Mouse (Mus musculus): ENCODE results near the gene Usp24. TPM values are rescaled to one million over a fixed set of nuclear protein-coding genes. Genes with fewer than 3 reads are reported as not detected.

Gene Usp24
- polyA plus RNA-seq, 1 experiment, result 28.6 TPM

DNA sequence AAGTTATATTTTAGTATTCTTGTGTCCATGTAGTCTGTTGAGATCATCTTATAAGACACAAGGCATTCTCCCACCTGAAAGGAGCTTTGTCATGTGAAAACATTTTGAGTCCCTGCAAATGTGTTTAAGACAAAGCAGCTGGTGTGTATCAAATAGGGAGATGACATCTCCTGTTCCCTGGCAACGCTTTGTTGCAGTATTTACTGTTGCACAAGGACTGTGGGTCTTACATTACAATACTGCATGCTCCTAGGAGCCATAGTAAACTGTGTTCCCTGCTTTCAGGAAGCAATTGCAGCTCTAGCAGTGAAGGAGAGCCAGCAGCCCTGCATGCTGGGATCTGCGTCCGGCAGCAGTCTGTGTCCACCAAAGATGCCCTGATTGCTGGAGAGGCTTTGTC, 73.9 kb downstream of the Usp24 start:
- 0 out of 2 replicates have a peak overlapping the region, but pooled peaks have one; percentile 40 for H3K27ac ChIP-seq (ENCODE audit: insufficient read depth, low read depth, low read length)
- no peak overlapping the region for H3K4me3 ChIP-seq (ENCODE audit: insufficient read depth, low read depth, low read length)
- no peak for TF ChIP-seq CTCF (IDR thresholded peaks at IDR 0.05; ENCODE audit: insufficient read depth, low read depth, low read length)
- TF ChIP-seq POLR2A (IDR thresholded peaks at IDR 0.05; ENCODE audit: insufficient read depth, low read depth, low read length), result no peak
- H3K4me1 ChIP-seq (ENCODE audit: control insufficient read depth, insufficient read depth, low read length), result peaks cover 3% of the 10 kb centered on the region
- WGBS, result 54% methylated on average over 3 of the region's 3 CpGs

DNA sequence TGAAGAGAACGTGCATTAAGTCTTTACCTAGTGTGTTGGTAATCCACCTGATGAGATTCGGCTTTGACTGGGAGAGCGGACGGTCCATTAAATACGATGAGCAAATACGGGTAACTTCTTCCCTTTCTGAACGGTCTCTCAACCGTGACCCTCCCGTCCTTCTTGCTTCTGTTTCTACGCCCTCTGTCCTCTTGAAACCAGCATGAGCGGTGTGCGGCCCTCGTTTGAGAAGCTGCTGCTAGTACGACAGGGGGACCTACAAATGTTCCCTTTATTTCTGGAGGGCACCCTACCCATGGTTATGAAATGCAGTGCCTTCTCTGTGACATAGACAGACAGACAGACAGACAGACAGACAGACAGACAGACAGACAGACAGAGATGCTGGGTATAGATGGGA, 93.6 kb downstream of the Usp24 start:
- 92% methylated on average over 14 of the region's 14 CpGs for WGBS
- H3K4me3 ChIP-seq (ENCODE audit: insufficient read depth, low read depth, low read length), result no peak overlapping the region
- no peak overlapping the region for H3K27ac ChIP-seq (ENCODE audit: insufficient read depth, low read depth, low read length)
- no peaks in the 10 kb centered on the region for H3K4me1 ChIP-seq (ENCODE audit: control insufficient read depth, insufficient read depth, low read length)
- TF ChIP-seq CTCF (IDR thresholded peaks at IDR 0.05; ENCODE audit: insufficient read depth, low read depth, low read length) (no peak), POLR2A (IDR thresholded peaks at IDR 0.05; ENCODE audit: insufficient read depth, low read depth, low read length) (no peak)

GRCm38 (mm10) chr4:106419256-106419655, 103.2 kb downstream of the Usp24 start:
- WGBS, result 81% methylated on average over 3 of the region's 3 CpGs
- Histone ChIP-seq H3K4me1 (ENCODE audit: control insufficient read depth, insufficient read depth, low read length) (no peaks in the 10 kb centered on the region), H3K27ac (ENCODE audit: insufficient read depth, low read depth, low read length) (no peak overlapping the region), H3K4me3 (ENCODE audit: insufficient read depth, low read depth, low read length) (no peak overlapping the region)
- TF ChIP-seq CTCF (IDR thresholded peaks at IDR 0.05; ENCODE audit: insufficient read depth, low read depth, low read length) (no peak), POLR2A (IDR thresholded peaks at IDR 0.05; ENCODE audit: insufficient read depth, low read depth, low read length) (no peak)

GRCm38 (mm10) chr4:106419791-106420190, 103.8 kb downstream of the Usp24 start:
- no peak for TF ChIP-seq CTCF (IDR thresholded peaks at IDR 0.05; ENCODE audit: insufficient read depth, low read depth, low read length)
- TF ChIP-seq POLR2A (IDR thresholded peaks at IDR 0.05; ENCODE audit: insufficient read depth, low read depth, low read length), result no peak
- Histone ChIP-seq H3K4me3 (ENCODE audit: insufficient read depth, low read depth, low read length) (no peak overlapping the region), H3K27ac (ENCODE audit: insufficient read depth, low read depth, low read length) (no peak overlapping the region)

GRCm38 (mm10) chr4:106422597-106422996, 106.6 kb downstream of the Usp24 start:
- H3K4me1 ChIP-seq (ENCODE audit: control insufficient read depth, insufficient read depth, low read length), result no peaks in the 10 kb centered on the region
- H3K27ac ChIP-seq (ENCODE audit: insufficient read depth, low read depth, low read length), result no peak overlapping the region
- no peak overlapping the region for H3K4me3 ChIP-seq (ENCODE audit: insufficient read depth, low read depth, low read length)
- no peak for TF ChIP-seq CTCF (IDR thresholded peaks at IDR 0.05; ENCODE audit: insufficient read depth, low read depth, low read length)
- TF ChIP-seq POLR2A (IDR thresholded peaks at IDR 0.05; ENCODE audit: insufficient read depth, low read depth, low read length), result no peak
- WGBS, result 91% methylated on average over 3 of the region's 3 CpGs

More at GRCm38 (mm10) chr4:106419791-106420190, 103.8 kb downstream of the Usp24 start:
- H3K4me1 ChIP-seq (ENCODE audit: control insufficient read depth, insufficient read depth, low read length), result no peaks in the 10 kb centered on the region
- 85% methylated on average over 6 of the region's 6 CpGs for WGBS

DNA sequence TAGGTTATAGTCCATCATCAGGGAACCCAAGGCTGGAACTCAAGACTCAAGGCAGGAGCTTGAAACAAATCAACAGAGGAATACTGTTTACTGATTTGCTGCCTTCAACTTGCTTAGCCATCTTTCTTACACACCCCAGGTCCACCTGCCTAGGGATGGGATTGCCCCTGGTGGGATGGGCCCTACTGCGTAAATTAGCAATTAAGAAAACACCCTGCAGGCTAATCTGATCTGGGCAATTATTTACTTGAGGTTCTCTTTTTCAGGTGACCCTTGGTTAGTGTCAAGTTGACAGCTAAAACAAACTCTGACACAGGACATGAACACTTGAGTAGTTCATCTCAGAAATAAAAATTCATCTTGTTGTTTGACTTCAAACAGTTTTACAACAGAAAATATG, 108.5 kb downstream of the Usp24 start:
- Histone ChIP-seq H3K4me1 (ENCODE audit: control insufficient read depth, insufficient read depth, low read length) (no peaks in the 10 kb centered on the region), H3K27ac (ENCODE audit: insufficient read depth, low read depth, low read length) (no peak overlapping the region), H3K4me3 (ENCODE audit: insufficient read depth, low read depth, low read length) (no peak overlapping the region)
- no peak for TF ChIP-seq CTCF (IDR thresholded peaks at IDR 0.05; ENCODE audit: insufficient read depth, low read depth, low read length)
- no peak for TF ChIP-seq POLR2A (IDR thresholded peaks at IDR 0.05; ENCODE audit: insufficient read depth, low read depth, low read length)
- 91% methylated on average over 1 of the region's 1 CpGs for WGBS

DNA sequence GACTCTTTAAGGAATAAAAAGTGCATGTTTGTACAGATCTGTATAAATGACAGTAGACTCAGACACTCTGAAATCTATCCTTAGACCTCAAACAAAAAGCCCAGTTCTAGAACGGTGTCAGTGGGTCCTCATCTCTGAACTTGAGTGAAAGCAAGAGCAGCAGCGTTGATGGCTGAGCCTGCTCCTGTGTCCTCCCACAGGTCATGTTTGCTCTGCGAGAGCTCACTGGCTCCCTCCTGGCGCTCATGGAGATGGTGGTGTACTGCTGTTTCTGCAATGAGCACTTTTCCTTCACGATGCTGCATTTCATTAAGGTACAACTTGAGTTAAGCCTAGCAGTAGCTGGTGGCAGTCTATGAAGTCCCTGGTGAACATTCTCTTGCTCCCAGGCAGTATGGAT, 110.3 kb downstream of the Usp24 start:
- WGBS, result 73% methylated on average over 5 of the region's 5 CpGs
- no peak overlapping the region for H3K27ac ChIP-seq (ENCODE audit: insufficient read depth, low read depth, low read length)
- H3K4me1 ChIP-seq (ENCODE audit: control insufficient read depth, insufficient read depth, low read length), result no peaks in the 10 kb centered on the region
- H3K4me3 ChIP-seq (ENCODE audit: insufficient read depth, low read depth, low read length), result no peak overlapping the region
- TF ChIP-seq POLR2A (IDR thresholded peaks at IDR 0.05; ENCODE audit: insufficient read depth, low read depth, low read length), result no peak
- TF ChIP-seq CTCF (IDR thresholded peaks at IDR 0.05; ENCODE audit: insufficient read depth, low read depth, low read length), result no peak

DNA sequence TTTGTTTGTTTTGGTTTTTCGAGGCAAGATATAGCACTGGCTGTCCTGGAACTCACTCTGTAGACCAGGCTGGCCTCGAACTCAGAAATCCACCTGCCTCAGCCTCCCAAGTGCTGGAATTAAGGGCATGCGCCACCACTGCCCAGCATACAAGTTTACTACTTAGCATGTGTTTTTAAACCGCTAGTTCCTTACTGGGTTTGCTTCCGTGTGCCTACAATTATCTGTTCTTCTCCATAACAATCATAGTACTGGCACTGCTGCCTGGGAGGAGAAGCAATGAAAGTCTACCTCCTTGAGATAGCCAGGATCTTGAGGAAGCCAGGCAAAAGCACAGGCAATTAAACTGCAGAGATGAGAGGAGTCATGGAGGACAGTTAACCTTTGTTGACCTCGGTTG, 112.6 kb downstream of the Usp24 start:
- H3K4me3 ChIP-seq (ENCODE audit: insufficient read depth, low read depth, low read length), result no peak overlapping the region
- WGBS, result 85% methylated on average over 6 of the region's 6 CpGs
- TF ChIP-seq POLR2A (IDR thresholded peaks at IDR 0.05; ENCODE audit: insufficient read depth, low read depth, low read length) (no peak), CTCF (IDR thresholded peaks at IDR 0.05; ENCODE audit: insufficient read depth, low read depth, low read length) (no peak)
- no peaks in the 10 kb centered on the region for H3K4me1 ChIP-seq (ENCODE audit: control insufficient read depth, insufficient read depth, low read length)
- H3K27ac ChIP-seq (ENCODE audit: insufficient read depth, low read depth, low read length), result no peak overlapping the region

GRCm38 (mm10) chr4:106429106-106429505, 113.1 kb downstream of the Usp24 start:
- TF ChIP-seq CTCF (IDR thresholded peaks at IDR 0.05; ENCODE audit: insufficient read depth, low read depth, low read length), result no peak
- no peak for TF ChIP-seq POLR2A (IDR thresholded peaks at IDR 0.05; ENCODE audit: insufficient read depth, low read depth, low read length)
- WGBS, result 93% methylated on average over 7 of the region's 7 CpGs
- H3K27ac ChIP-seq (ENCODE audit: insufficient read depth, low read depth, low read length), result no peak overlapping the region

GRCm38 (mm10) chr4:106430431-106430830, 114.4 kb downstream of the Usp24 start:
- 93% methylated on average over 5 of the region's 5 CpGs for WGBS
- Histone ChIP-seq H3K27ac (ENCODE audit: insufficient read depth, low read depth, low read length) (no peak overlapping the region), H3K4me1 (ENCODE audit: control insufficient read depth, insufficient read depth, low read length) (no peaks in the 10 kb centered on the region), H3K4me3 (ENCODE audit: insufficient read depth, low read depth, low read length) (no peak overlapping the region)
- TF ChIP-seq POLR2A (IDR thresholded peaks at IDR 0.05; ENCODE audit: insufficient read depth, low read depth, low read length) (no peak), CTCF (IDR thresholded peaks at IDR 0.05; ENCODE audit: insufficient read depth, low read depth, low read length) (no peak)

More at GRCm38 (mm10) chr4:106429106-106429505, 113.1 kb downstream of the Usp24 start:
- H3K4me1 ChIP-seq (ENCODE audit: control insufficient read depth, insufficient read depth, low read length), result no peaks in the 10 kb centered on the region
- no peak overlapping the region for H3K4me3 ChIP-seq (ENCODE audit: insufficient read depth, low read depth, low read length)
